Mouse (Mus musculus) liver, embryonic 12.5 days (tissue): Measurements from ENCODE around the gene Accs. TPM values are rescaled to one million over a fixed set of nuclear protein-coding genes. Genes with fewer than 3 reads are reported as not detected.

ENCODE experiments used
- ATAC-seq: fragments of 200-750 bp; cut with Nextera tagmentation; 2 replicates; pipeline ENCODE4 v1.8.0; 2017; ENCODE audit warnings: moderate number of reproducible peaks, mild to moderate bottlenecking, moderate library complexity
- H3K27ac ChIP-seq: fragments of 300-500 bp; sonication (generic); 2 replicates; pipeline ENCODE4 v1.5.1; 2016; ENCODE audit warnings: mild to moderate bottlenecking
- H3K27me3 ChIP-seq: fragments of 300-500 bp; sonication (generic); replicated peaks from 2 replicates; pipeline ENCODE4 v1.6.1; 2016; ENCODE audit warnings: mild to moderate bottlenecking, moderate library complexity
- H3K36me3 ChIP-seq: fragments of 300-500 bp; sonication (generic); 2 replicates; pipeline ENCODE4 v1.6.1; 2016; ENCODE audit warnings: mild to moderate bottlenecking, moderate library complexity
- H3K4me1 ChIP-seq: fragments of 300-500 bp; sonication (generic); 2 replicates; pipeline ENCODE4 v1.6.1; 2016
- H3K4me2 ChIP-seq: fragments of 300-500 bp; sonication (generic); 2 replicates; pipeline ENCODE4 v1.6.1; 2016; ENCODE audit warnings: mild to moderate bottlenecking, moderate library complexity
- H3K4me3 ChIP-seq: fragments of 300-500 bp; sonication (generic); 2 replicates; pipeline ENCODE4 v1.5.1; 2016; ENCODE audit warnings: mild to moderate bottlenecking, moderate library complexity
- H3K9ac ChIP-seq: fragments of 300-500 bp; sonication (generic); 2 replicates; pipeline ENCODE4 v1.6.1; 2016; ENCODE audit warnings: mild to moderate bottlenecking, moderate library complexity
- H3K9me3 ChIP-seq: fragments of 300-500 bp; sonication (generic); replicated peaks from 2 replicates; pipeline ENCODE4 v1.6.1; 2016; ENCODE audit warnings: mild to moderate bottlenecking, moderate library complexity
- WGBS: fragments of 180-500 bp; shearing (Covaris S2); methylation state at CpG from one replicate; pipeline ENCODE4 v1.1.7; 2016; ENCODE audit not compliant: insufficient replicate concordance; 5-methylcytosine and 5-hydroxymethylcytosine counted together
- polyA plus RNA-seq: library from polyadenylated mRNA; unstranded; fragments of >200 nt; fragmentation: Nextera tagmentation; extraction: Ambion mirVana; gene quantifications from 2 replicates; pipeline ENCODE4 v1.2.1, GENCODE M21; 2016

Gene Accs
- polyA plus RNA-seq, 1 experiment from 2014 or later = 2.3 TPM

GRCm38 (mm10) chr2:93850317-93850944 lies 688 bp upstream of the Accs start:
- H3K9me3 ChIP-seq = no peaks in the 10 kb centered on the region
- H3K9ac ChIP-seq = no peak overlapping the region
- peak overlapping the region; percentile 67 for H3K4me3 ChIP-seq
- no peak overlapping the region for H3K27ac ChIP-seq
- peak overlapping the region; percentile 83 for H3K4me2 ChIP-seq
- WGBS = 37% methylated on average over 13 of the region's 13 CpGs
- ATAC-seq = no peak
- H3K27me3 ChIP-seq = peaks cover 4% of the 10 kb centered on the region
- H3K36me3 ChIP-seq = no peaks in the 10 kb centered on the region
- peaks cover 18% of the 10 kb centered on the region for H3K4me1 ChIP-seq

- Histone ChIP-seq H3K36me3 (peaks cover 16% of the 10 kb centered on the region; the same call in 1 of the 2 replicates), H3K9ac (no peak overlapping the region), H3K4me1 (no peaks in the 10 kb centered on the region), H3K27ac (no peak overlapping the region), H3K9me3 (no peaks in the 10 kb centered on the region), H3K4me2 (no peak overlapping the region), H3K27me3 (no peaks in the 10 kb centered on the region), H3K4me3 (no peak overlapping the region)
- no peak for ATAC-seq
- 72% methylated on average over 3 of the region's 3 CpGs for WGBS
These were observed 8.4 kb downstream of the Accs start for GRCm38 (mm10) chr2:93841349-93841748.

DNA sequence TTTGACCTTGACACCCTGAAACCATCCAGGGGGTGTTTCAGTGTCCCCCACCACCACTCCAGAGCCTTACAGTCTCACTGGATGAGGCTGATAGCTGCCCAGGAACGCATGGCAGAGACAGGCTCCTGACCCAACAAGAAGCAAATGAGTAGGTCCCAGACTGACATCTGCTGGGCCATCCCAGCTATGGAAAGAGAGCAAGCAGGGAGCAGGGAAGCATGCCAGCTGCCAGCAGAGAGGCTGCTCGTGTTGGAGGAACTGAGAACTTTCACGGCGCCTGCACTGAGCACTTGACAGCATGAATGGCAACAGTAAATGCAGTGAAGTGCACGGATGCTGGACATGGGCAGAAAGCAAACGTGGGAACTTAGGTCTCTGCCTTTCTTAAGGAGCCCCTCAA lies 9.6 kb downstream of the Accs start:
- Histone ChIP-seq H3K4me2 (no peak overlapping the region), H3K27ac (no peak overlapping the region), H3K36me3 (peaks cover 16% of the 10 kb centered on the region; the same call in 1 of the 2 replicates), H3K27me3 (no peaks in the 10 kb centered on the region), H3K4me1 (no peaks in the 10 kb centered on the region), H3K9me3 (no peaks in the 10 kb centered on the region), H3K4me3 (no peak overlapping the region), H3K9ac (no peak overlapping the region)
- 73% methylated on average over 6 of the region's 6 CpGs for WGBS
- ATAC-seq = no peak

- Histone ChIP-seq H3K9ac (no peak overlapping the region), H3K4me3 (no peak overlapping the region), H3K27me3 (no peaks in the 10 kb centered on the region), H3K4me1 (no peaks in the 10 kb centered on the region), H3K4me2 (no peak overlapping the region), H3K36me3 (peaks cover 11% of the 10 kb centered on the region; the same call in 1 of the 2 replicates), H3K27ac (no peak overlapping the region), H3K9me3 (no peaks in the 10 kb centered on the region)
- WGBS = 78% methylated on average over 4 of the region's 4 CpGs
- ATAC-seq = no peak
These were observed 10.8 kb downstream of the Accs start for GRCm38 (mm10) chr2:93838931-93839330.

- Histone ChIP-seq H3K4me3 (no peak overlapping the region), H3K27ac (no peak overlapping the region), H3K27me3 (no peaks in the 10 kb centered on the region), H3K9ac (no peak overlapping the region), H3K9me3 (no peaks in the 10 kb centered on the region), H3K4me1 (no peaks in the 10 kb centered on the region), H3K36me3 (peaks cover 11% of the 10 kb centered on the region; the same call in 1 of the 2 replicates), H3K4me2 (no peak overlapping the region)
- 69% methylated on average over 13 of the region's 13 CpGs for WGBS
- ATAC-seq = no peak
These were observed 13.4 kb downstream of the Accs start for GRCm38 (mm10) chr2:93836232-93836785.

- H3K4me2 ChIP-seq = no peak overlapping the region
- H3K27ac ChIP-seq = no peak overlapping the region
- no peak overlapping the region for H3K9ac ChIP-seq
- H3K9me3 ChIP-seq = no peaks in the 10 kb centered on the region
- no peak overlapping the region for H3K4me3 ChIP-seq
- no peaks in the 10 kb centered on the region for H3K4me1 ChIP-seq
- WGBS = 75% methylated on average over 11 of the region's 11 CpGs
- H3K27me3 ChIP-seq = no peaks in the 10 kb centered on the region
- H3K36me3 ChIP-seq = peaks cover 5% of the 10 kb centered on the region; the same call in 1 of the 2 replicates
- ATAC-seq = no peak
These were observed 14.1 kb downstream of the Accs start for GRCm38 (mm10) chr2:93835596-93835995.

DNA sequence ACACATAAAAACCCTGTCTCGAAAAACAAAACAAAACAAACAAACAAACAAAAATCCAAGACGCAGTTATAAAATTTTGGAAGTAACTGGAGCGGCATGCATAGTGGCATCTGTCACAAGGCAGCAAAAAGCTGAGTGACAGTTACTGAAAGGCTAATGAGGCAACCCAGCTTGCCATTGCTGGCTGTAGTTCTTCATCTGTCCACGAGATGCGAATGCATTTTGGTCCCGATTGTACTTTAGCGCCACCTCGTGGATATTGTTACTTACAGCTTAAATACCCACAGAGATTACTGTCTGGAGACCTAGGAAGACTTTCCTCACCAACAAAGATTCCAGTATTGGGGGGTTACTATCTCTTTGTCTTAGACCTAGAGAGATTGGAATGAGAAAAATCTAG lies 26.2 kb downstream of the Accs start:
- Histone ChIP-seq H3K36me3 (peaks cover 10% of the 10 kb centered on the region; the same call in 1 of the 2 replicates), H3K4me2 (no peak overlapping the region), H3K9ac (no peak overlapping the region), H3K27ac (no peak overlapping the region), H3K27me3 (no peaks in the 10 kb centered on the region), H3K9me3 (no peaks in the 10 kb centered on the region), H3K4me3 (no peak overlapping the region), H3K4me1 (peaks cover 19% of the 10 kb centered on the region)
- 12% methylated on average over 8 of the region's 8 CpGs for WGBS
- ATAC-seq = no peak

DNA sequence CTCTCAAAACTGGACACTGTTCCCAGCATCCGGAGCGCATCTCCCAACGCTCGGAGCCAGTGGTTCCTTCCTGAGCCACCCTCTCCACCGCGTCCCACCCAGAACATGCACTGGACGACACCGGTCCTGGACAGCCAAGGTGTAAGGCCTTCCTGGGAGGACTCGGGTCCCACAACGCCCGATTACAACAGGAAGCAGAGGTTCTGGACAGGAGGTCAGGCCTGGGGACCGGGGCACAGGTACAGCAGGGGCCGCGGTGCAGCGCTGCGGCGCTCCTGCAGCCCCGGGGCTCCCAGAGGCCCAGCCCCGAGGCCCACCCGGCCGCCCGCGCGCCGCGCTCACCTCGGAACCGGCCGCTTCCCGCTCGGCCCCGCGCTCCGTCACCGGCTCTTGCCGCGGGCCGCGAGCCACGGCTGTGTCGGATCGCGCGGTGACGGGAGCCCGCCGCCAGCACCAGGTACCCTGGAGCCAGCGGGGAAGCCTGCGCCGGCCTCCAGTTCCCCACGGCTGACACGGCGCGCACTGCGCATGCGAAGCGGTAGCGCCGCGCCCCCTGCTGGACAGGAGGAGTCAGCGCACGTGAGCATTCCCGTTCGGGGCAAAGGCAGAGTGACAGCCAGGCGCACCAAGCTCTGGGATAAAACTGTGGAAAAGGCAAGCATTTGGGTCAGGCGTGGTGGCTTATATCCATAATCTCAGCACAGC lies 27.5 kb downstream of the Accs start, which contains the start of gene Ext2:
TSS of gene Ext2 (minus strand) at position 524 of the 705 bp plus-strand sequence.
- no peaks in the 10 kb centered on the region for H3K9me3 ChIP-seq
- H3K4me3 ChIP-seq = peak within 1 kb of the TSS; percentile 83
- H3K27ac ChIP-seq = no peak within 1 kb of the TSS
- peaks cover 10% of the 10 kb centered on the region; the same call in 1 of the 2 replicates for H3K36me3 ChIP-seq
- WGBS = under 1% methylated on average over 58 of the region's 66 CpGs
- H3K27me3 ChIP-seq = no peaks in the 10 kb centered on the region
- peaks cover 32% of the 10 kb centered on the region for H3K4me1 ChIP-seq
- H3K9ac ChIP-seq = peak within 1 kb of the TSS; percentile 81
- H3K4me2 ChIP-seq = peak within 1 kb of the TSS; percentile 82
- peak; percentile 89 for ATAC-seq

GRCm38 (mm10) chr2:93817791-93818190 lies 32.0 kb downstream of the Accs start:
- peak; percentile 43; the same call in 1 of the 2 replicates for ATAC-seq
- no peak overlapping the region for H3K9ac ChIP-seq
- peaks cover 32% of the 10 kb centered on the region for H3K4me1 ChIP-seq
- H3K27me3 ChIP-seq = no peaks in the 10 kb centered on the region
- H3K27ac ChIP-seq = no peak overlapping the region
- no peak overlapping the region for H3K4me3 ChIP-seq
- peaks cover 18% of the 10 kb centered on the region for H3K36me3 ChIP-seq
- no peak overlapping the region for H3K4me2 ChIP-seq
- WGBS = 51% methylated on average over 5 of the region's 5 CpGs
- no peaks in the 10 kb centered on the region for H3K9me3 ChIP-seq

- Histone ChIP-seq H3K4me1 (peaks cover 11% of the 10 kb centered on the region), H3K9me3 (no peaks in the 10 kb centered on the region), H3K36me3 (peaks cover 43% of the 10 kb centered on the region), H3K27ac (no peak overlapping the region), H3K4me2 (no peak overlapping the region), H3K4me3 (no peak overlapping the region), H3K9ac (no peak overlapping the region), H3K27me3 (no peaks in the 10 kb centered on the region)
- ATAC-seq = no peak
- 89% methylated on average over 22 of the region's 22 CpGs for WGBS
These were observed 36.4 kb downstream of the Accs start for GRCm38 (mm10) chr2:93813343-93813742.

GRCm38 (mm10) chr2:93811812-93812211 lies 37.9 kb downstream of the Accs start:
- WGBS = 26% methylated on average over 4 of the region's 4 CpGs
- Histone ChIP-seq H3K4me2 (no peak overlapping the region), H3K9ac (no peak overlapping the region), H3K36me3 (peaks cover 57% of the 10 kb centered on the region), H3K4me1 (no peaks in the 10 kb centered on the region), H3K4me3 (no peak overlapping the region), H3K27ac (no peak overlapping the region), H3K27me3 (no peaks in the 10 kb centered on the region), H3K9me3 (no peaks in the 10 kb centered on the region)
- no peak for ATAC-seq

DNA sequence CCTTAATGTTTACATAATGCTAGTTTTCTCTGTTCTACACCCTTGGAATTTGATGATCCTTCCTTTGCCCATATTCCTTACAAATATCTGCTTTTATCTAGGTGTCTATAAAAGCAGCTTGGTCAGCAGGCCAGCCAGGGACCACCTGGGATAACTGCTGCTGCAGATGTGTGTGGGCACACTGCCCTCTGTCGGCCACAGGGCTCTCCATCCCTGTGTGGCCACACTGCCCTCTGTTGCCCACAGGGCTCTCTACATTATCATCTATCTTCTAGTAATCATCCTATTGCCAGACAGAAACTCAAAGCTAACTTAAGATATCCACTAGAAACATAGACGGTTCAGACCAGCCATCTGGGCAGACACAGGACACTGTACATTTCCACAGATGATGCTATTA lies 39.8 kb downstream of the Accs start:
- ATAC-seq = no peak
- Histone ChIP-seq H3K4me3 (no peak overlapping the region), H3K36me3 (peaks cover 76% of the 10 kb centered on the region), H3K4me2 (no peak overlapping the region), H3K4me1 (peaks cover 8% of the 10 kb centered on the region; the same call in 1 of the 2 replicates), H3K27me3 (no peaks in the 10 kb centered on the region), H3K9ac (no peak overlapping the region), H3K27ac (no peak overlapping the region), H3K9me3 (no peaks in the 10 kb centered on the region)
- WGBS = 9% methylated on average over 2 of the region's 2 CpGs
